Mouse (Mus musculus): ENCODE measurements around the gene Cytl1. TPM values are rescaled to one million over a fixed set of nuclear protein-coding genes. Genes with fewer than 3 reads are reported as not detected.

The Cytl1 gene
- polyA plus RNA-seq (2012) = not detected in 2 replicates

- no peak for TF ChIP-seq GATA1 (IDR thresholded peaks at IDR 0.05; ENCODE audit: low read length)
Observed at GRCm38 (mm10) chr5:37735224-37735623, at the start of gene Cytl1. TSS of gene Cytl1 (plus strand) at chr5:37735519.

- TF ChIP-seq GATA1 (IDR thresholded peaks at IDR 0.05; ENCODE audit: low read length) = no peak
Observed at GRCm38 (mm10) chr5:37692759-37693158, 42.6 kb upstream of the Cytl1 start.

DNA sequence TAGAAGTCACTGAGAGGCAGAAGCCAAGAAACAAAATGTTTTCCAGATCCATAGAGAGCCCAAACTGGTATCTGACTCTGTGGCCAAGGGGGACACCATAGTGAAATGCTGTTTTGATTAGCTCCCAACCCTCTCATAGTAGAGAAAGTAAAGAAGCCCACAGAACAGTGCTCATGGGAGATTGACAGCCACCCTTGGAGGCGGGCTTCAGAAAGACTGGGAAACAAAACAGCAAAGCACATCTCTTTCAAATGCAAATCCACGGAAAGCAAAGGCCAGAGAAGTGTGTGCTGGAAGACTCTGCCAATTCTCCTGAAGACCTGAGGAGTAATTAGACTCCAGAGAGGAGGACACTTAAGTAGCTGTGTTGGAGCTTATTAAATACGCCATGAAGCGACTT, 39.5 kb upstream of the Cytl1 start:
- TF ChIP-seq GATA1 (IDR thresholded peaks at IDR 0.05; ENCODE audit: low read length) = no peak

GRCm38 (mm10) chr5:37697286-37697685, 38.0 kb upstream of the Cytl1 start:
- no peak for TF ChIP-seq GATA1 (IDR thresholded peaks at IDR 0.05; ENCODE audit: low read length)

GRCm38 (mm10) chr5:37699757-37700156, 35.6 kb upstream of the Cytl1 start:
- TF ChIP-seq GATA1 (IDR thresholded peaks at IDR 0.05; ENCODE audit: low read length) = no peak

GRCm38 (mm10) chr5:37704962-37705361, 30.4 kb upstream of the Cytl1 start:
- no peak for TF ChIP-seq GATA1 (IDR thresholded peaks at IDR 0.05; ENCODE audit: low read length)

DNA sequence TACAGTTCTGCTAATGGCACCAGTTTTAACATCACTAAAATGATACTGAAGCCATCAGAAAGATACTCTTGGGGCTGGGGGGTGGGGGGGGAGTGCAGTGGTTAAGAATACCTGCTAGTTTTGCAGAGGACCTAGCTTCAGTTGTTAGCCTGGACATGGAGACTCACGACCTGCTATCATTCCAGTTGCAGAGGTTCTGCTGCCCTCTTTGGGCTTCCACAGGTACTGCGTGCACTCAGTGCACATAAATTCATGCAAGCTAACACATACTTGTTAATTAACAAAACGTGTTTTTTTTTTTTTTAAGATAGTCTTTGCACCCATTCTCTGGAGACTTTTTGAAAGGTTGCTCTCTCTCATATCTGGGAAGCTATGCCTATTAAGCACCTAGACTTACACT, 27.2 kb upstream of the Cytl1 start:
- TF ChIP-seq GATA1 (IDR thresholded peaks at IDR 0.05; ENCODE audit: low read length) = no peak

DNA sequence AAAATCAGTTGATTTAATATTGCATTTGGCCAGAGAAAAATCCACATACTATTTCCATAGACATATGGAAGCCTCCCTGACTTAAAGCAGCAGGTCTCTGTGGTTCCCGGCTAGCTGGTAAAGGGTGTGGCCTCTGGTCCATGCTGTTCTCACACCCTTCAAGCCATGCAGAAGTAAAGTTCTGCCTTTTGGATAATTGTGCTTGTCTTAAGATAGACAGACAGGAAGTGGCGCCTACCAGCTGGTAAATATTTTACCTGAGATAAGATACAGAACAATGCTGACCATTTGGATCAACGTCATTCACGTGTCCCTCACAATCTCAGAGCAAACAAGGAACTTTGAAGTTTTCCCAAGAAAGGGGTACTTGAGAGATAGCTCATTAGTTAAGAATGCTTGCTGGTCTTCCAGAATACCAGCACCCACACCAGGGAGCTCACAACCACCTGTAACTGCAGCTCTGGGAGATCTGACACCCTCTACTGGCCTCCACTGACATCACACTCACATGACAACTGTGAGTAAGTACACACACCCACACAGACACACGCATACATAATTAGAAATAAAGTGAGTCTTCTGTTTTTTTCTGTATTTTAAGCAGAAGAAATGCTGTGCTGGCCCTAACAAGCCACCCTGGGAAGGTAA, 25.9 kb upstream of the Cytl1 start:
- TF ChIP-seq GATA1 (IDR thresholded peaks at IDR 0.05; ENCODE audit: low read length) = no peak

- TF ChIP-seq GATA1 (IDR thresholded peaks at IDR 0.05; ENCODE audit: low read length) = no peak
Observed at GRCm38 (mm10) chr5:37716505-37717372, 18.6 kb upstream of the Cytl1 start, which contains the start of gene Stk32b. TSS of gene Stk32b (minus strand) at chr5:37717171.

GRCm38 (mm10) chr5:37717384-37717963, 17.8 kb upstream of the Cytl1 start:
- TF ChIP-seq GATA1 (IDR thresholded peaks at IDR 0.05; ENCODE audit: low read length) = no peak

- TF ChIP-seq GATA1 (IDR thresholded peaks at IDR 0.05; ENCODE audit: low read length) = no peak
Observed at GRCm38 (mm10) chr5:37720670-37721069, 14.6 kb upstream of the Cytl1 start.

- no peak for TF ChIP-seq GATA1 (IDR thresholded peaks at IDR 0.05; ENCODE audit: low read length)
Observed at GRCm38 (mm10) chr5:37725220-37725886, 10.0 kb upstream of the Cytl1 start.

- TF ChIP-seq GATA1 (IDR thresholded peaks at IDR 0.05; ENCODE audit: low read length) = no peak
Observed at GRCm38 (mm10) chr5:37730781-37731180, 4.5 kb upstream of the Cytl1 start.

GRCm38 (mm10) chr5:37736213-37736612, 894 bp downstream of the Cytl1 start:
- no peak for TF ChIP-seq GATA1 (IDR thresholded peaks at IDR 0.05; ENCODE audit: low read length)

- TF ChIP-seq GATA1 (IDR thresholded peaks at IDR 0.05; ENCODE audit: low read length) = no peak
Observed at GRCm38 (mm10) chr5:37743889-37744707, 8.8 kb downstream of the Cytl1 start.
